Mouse (Mus musculus) cerebellum, adult (tissue): ENCODE data around the gene Cadps.

Experiments used
- ATAC-seq: cut with Nextera tagmentation; 2 replicates; pipeline ENCODE4 v1.9.2; 2017; ENCODE audit warnings: mild to moderate bottlenecking, moderate library complexity, mixed read lengths; ENCODE audit not compliant: insufficient number of reproducible peaks, low FRiP score, low TSS enrichment

Cadps gene

GRCm38 (mm10) chr14:12531101-12531500 lies 291.8 kb downstream of the Cadps start:
- no peak for ATAC-seq

GRCm38 (mm10) chr14:12530554-12530953 lies 292.3 kb downstream of the Cadps start:
- peak; percentile 18; the same call in 1 of the 2 replicates for ATAC-seq

- ATAC-seq, result peak; percentile 64
Measured at GRCm38 (mm10) chr14:12529961-12530542, 292.8 kb downstream of the Cadps start.

GRCm38 (mm10) chr14:12527296-12527695 lies 295.6 kb downstream of the Cadps start:
- ATAC-seq, result no peak

- ATAC-seq, result no peak
Measured at GRCm38 (mm10) chr14:12507018-12507417, 315.9 kb downstream of the Cadps start.

GRCm38 (mm10) chr14:12504191-12504947 lies 318.5 kb downstream of the Cadps start:
- ATAC-seq, result no peak

GRCm38 (mm10) chr14:12462206-12462605 lies 360.7 kb downstream of the Cadps start:
- no peak for ATAC-seq

GRCm38 (mm10) chr14:12459700-12460099 lies 363.2 kb downstream of the Cadps start:
- ATAC-seq, result peak; percentile 54; the same call in 1 of the 2 replicates

GRCm38 (mm10) chr14:12455064-12455591 lies 367.8 kb downstream of the Cadps start:
- no peak for ATAC-seq

- no peak for ATAC-seq
Measured at GRCm38 (mm10) chr14:12450807-12451206, 372.1 kb downstream of the Cadps start.

GRCm38 (mm10) chr14:12448883-12449282 lies 374.0 kb downstream of the Cadps start:
- ATAC-seq, result no peak

- ATAC-seq, result no peak
Measured at GRCm38 (mm10) chr14:12441019-12441418, 381.9 kb downstream of the Cadps start.

- ATAC-seq, result no peak
Measured at GRCm38 (mm10) chr14:12437976-12438375, 384.9 kb downstream of the Cadps start.

- no peak for ATAC-seq
Measured at GRCm38 (mm10) chr14:12437422-12437821, 385.5 kb downstream of the Cadps start.

- ATAC-seq, result no peak
Measured at GRCm38 (mm10) chr14:12436903-12437368, 385.9 kb downstream of the Cadps start.

- no peak for ATAC-seq
Measured at GRCm38 (mm10) chr14:12428021-12428654, 394.7 kb downstream of the Cadps start.

- ATAC-seq, result no peak
Measured at GRCm38 (mm10) chr14:12425311-12425710, 397.6 kb downstream of the Cadps start.

GRCm38 (mm10) chr14:12410276-12410675 lies 412.6 kb downstream of the Cadps start:
- ATAC-seq, result no peak

GRCm38 (mm10) chr14:12409811-12410210 lies 413.1 kb downstream of the Cadps start:
- ATAC-seq, result no peak

GRCm38 (mm10) chr14:12406588-12406987 lies 416.3 kb downstream of the Cadps start:
- ATAC-seq, result peak; percentile 69

GRCm38 (mm10) chr14:12405201-12405600 lies 417.7 kb downstream of the Cadps start:
- ATAC-seq, result no peak
